Mouse (Mus musculus) cerebellum, adult 18-20 months (tissue): ENCODE measurements around the gene Kcnd1.
"Not testable (repeated sequence)": the region's sequence is repeated elsewhere in the genome, so short reads cannot be mapped to it uniquely, and the experiment has no call there.

ENCODE experiments used
- DNase-seq, 2 experiments: peaks; one replicate each; pipeline ENCODE4 v3.0.0; 2021

Gene Kcnd1

GRCm38 (mm10) chrX:7821865-7822779 lies at the start of gene Kcnd1:
TSS of gene Kcnd1 (plus strand) at chrX:7822289.
- DNase-seq, result peak; percentile 22 to 36

DNA sequence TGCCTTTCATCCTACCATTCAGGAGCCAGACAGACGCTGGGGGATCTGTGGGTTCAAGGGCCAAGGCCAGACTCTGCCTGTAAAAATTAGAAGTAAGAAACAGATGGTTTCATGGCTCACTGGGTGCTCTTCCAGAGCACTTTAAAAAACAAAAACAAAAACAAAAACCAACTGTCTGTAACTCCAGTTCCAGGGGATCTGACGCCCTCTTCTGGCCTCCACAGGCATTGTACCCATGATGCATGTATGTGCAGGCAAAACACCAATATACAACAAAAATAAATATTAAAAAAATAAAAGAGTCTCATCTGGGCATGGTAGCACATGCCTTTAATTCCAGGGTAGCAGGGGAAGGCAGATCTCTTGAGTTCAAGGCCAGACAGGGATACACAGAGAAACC lies 49.3 kb upstream of the Kcnd1 start:
- DNase-seq, result peak; percentile 35

GRCm38 (mm10) chrX:7775501-7776205 lies 46.4 kb upstream of the Kcnd1 start:
- DNase-seq, result no peak

DNA sequence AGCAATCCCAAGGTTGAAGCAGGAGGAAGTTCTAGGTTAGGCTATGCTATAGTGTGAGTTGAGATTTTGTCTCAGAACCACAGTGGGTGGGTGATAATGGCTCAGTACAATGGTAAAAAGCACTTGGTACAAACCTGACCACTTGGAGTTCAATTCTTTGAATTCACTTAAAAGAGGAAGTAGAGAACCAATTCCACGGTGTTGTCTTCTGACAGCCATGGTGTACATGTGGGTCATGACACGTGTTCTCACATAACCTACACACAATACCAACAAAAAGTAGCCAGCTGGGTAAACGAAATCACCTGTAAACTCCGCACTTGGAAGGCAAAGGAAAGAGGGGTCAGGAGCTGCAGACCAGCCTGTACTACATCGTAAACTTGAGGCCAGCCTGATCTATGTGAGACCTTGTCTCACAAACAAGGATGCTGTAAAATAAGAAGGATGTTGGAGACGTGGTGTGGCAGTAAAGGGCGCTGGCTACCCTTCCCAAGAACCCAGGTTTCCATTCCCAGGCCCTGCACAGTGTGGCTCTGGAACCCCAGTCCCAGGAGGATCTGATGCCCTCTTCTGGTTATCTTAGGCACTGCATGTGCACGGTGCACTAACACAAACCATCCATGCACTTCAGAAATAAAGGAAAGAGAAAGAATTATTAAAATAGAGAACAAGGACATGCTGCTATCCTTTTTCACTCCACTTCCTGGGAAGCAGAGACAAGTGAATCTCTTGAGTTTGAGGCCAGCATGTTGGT lies 45.6 kb upstream of the Kcnd1 start:
- peak; percentile 69 to 77 for DNase-seq

- DNase-seq, result no peak
These were observed 43.4 kb upstream of the Kcnd1 start for GRCm38 (mm10) chrX:7778450-7779244.

DNA sequence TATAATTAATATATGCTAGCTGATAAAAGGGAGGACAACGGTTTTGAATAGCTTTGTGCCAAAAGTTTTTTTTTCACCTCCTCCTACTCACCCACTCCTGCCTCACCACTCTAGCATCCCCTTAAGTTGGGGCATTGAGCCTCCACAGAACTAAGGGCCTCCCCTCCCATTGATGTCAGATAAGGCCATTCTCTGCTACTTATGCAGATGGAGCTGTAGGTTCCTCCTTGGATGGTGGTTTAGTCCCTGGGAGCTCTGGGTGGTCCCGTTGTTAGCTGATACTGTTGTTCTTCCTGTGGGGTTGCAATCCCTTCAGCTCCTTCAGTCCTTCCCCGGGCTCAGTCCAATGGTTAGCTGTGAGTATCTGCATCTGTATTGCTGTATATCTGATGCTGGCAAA lies 42.8 kb upstream of the Kcnd1 start:
- no peak for DNase-seq

GRCm38 (mm10) chrX:7782603-7783092 lies 39.4 kb upstream of the Kcnd1 start:
- DNase-seq, result no peak

DNA sequence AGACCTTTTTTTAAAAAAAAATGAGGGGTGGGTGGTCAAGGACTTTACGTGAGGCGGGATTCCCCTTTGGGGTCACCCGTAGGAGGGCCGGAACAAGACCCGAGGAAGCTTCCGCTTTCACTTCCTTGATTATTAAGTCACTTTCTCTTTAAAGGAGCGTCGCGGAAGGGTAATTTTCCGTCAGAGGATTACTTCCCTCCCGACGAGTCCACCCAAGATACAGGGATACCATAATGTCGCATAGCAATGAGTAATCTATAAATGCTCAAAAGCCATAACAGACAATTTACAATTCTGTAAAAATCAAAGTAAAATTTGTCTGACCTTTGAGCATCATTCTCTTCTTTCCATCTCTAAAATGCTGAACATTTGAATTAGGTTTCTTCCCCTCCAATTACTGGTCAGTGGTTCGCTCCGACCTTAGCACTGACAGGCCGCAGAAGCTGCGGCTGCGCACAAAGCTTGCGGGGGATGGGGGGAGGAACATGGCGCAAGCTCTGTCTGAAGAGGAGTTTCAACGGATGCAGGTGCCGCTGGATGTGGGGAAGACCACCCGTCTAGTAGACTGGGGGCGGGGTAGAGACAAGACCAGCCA lies 32.5 kb upstream of the Kcnd1 start, which contains the start of gene Gripap1:
Gripap1 (plus strand) TSS at position 224 of the 595 bp plus-strand sequence.
- DNase-seq, result peak; percentile 76 to 79

GRCm38 (mm10) chrX:7790309-7790708 lies 31.8 kb upstream of the Kcnd1 start:
- DNase-seq, result no peak

GRCm38 (mm10) chrX:7793361-7793760 lies 28.7 kb upstream of the Kcnd1 start:
- DNase-seq, result peak in 1 of 2 experiments; percentile 15

DNA sequence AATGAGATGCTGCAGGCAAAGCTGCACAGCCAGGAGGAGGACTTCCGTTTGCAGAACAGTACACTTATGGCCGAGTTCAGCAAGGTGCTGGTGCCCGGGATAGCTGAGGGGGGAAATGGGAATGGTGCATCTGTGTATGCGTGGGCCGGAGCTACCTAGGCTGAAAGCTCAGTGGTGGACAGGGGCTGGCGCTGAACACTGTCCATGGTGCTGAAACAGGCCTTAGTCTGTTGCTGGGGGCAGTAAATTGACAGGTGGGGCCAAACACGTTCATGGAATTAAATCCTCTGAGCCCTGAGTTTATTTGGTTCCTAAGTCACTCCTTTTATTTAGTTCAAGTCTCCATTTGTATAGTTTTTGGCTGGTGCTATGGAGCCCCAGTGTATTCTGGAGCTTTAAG lies 27.1 kb upstream of the Kcnd1 start:
- DNase-seq, result no peak

GRCm38 (mm10) chrX:7797327-7797726 lies 24.8 kb upstream of the Kcnd1 start:
- no peak for DNase-seq

- DNase-seq, result not testable (repeated sequence)
These were observed 19.9 kb upstream of the Kcnd1 start for GRCm38 (mm10) chrX:7802157-7802556.

- not testable (repeated sequence) for DNase-seq
These were observed 7.1 kb upstream of the Kcnd1 start for GRCm38 (mm10) chrX:7815016-7815415.

- no peak for DNase-seq
These were observed 15.1 kb downstream of the Kcnd1 start for GRCm38 (mm10) chrX:7837146-7837545.

DNA sequence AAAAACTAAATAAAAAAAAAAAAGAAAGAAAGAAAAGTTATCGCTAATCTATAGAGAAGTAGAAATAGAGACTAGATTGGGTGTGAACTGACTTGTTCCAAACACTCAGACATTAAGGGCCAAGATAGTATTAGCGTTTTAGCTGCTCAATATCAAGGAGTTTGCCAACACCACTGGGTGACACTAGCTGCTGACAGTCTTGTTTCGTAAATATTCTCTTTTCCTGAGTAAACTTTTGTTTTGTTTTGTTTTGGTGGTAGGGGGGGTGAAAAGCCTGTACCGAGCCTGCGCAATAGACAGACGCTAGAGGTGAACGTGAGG lies 18.7 kb downstream of the Kcnd1 start:
- no peak for DNase-seq

DNA sequence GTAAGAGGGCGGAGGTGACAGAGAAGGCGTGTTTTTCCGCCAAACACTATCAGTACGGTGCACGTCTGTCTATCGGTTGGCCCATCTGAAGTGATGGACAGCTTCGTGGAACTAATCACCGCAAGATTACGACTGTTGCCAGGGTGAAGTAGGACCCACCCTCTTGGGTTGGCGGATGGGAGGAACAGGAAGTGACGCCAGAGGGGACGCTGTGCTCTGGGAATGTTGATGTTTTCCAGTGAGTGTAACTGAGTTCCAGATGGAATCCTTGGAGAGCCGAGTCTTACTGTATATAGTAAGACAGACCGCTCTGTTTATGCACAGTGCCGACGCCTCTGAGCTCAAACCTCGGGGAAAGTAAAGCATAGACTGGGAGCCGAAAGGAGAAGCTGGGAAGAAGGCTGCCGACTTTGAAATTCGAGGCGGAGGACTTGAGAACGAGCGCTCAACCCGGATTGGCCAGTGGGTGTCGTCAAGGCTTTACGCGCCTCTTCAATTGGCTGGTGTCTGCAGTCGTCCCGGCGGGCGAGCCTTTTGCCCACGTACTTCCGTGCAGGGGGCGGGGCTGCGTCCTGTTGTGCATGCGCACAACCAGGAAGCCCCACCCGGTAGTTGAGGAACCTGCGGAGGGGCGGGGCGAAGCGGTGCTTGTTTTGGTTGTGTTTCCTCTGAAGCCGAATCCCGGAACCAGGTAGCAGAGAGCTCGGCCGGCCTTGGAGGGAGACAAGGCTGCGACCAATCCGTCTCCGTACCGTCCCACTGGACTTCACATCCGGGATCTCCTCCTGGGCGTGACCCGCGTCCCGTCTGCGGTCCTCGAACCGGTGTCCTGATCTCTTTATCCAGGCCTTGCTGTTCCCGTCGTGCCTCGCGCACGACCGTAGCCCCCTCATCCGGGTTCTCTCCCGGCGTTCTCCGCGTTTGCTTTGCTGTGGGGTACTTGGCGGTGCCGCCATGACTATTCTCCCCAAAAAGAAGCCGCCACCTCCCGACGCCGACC lies 19.4 kb downstream of the Kcnd1 start, which contains the start of gene Otud5:
Otud5 (plus strand) TSS at position 202 of the 1,000 bp plus-strand sequence.
- DNase-seq, result peak; percentile 91 to 96

- peak in 1 of 2 experiments; percentile 43 for DNase-seq
These were observed 20.2 kb downstream of the Kcnd1 start for GRCm38 (mm10) chrX:7842318-7842717.

DNA sequence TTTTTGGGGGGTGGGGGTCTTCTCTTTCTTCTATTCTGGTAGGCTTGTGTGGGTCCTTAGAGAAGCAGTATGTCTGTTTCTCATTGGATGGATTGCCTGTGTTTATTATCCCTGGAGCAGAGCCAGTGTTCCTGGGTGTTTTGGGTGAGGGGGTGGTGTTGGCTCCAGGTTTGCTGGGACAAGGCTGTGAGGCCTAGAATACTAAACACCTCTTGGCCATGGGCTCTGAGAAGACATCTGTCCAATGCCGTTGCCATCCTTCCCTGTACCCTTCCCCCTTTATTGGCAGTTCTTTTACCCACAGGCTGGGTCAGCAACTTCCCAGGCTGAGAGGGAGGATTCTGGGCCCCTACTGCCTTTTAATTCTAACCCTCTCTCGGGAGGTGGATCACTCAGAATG lies 25.8 kb downstream of the Kcnd1 start:
- DNase-seq, result no peak

GRCm38 (mm10) chrX:7854578-7854977 lies 32.5 kb downstream of the Kcnd1 start:
- DNase-seq, result peak; percentile 47
